Mouse (Mus musculus): ENCODE measurements at regions not wholly inside any gene's neighbourhood (a gene's known extent, or its start where the extent isn't known, plus 50 kb on each side); places are given as distances from the start of the nearest gene placed in this dataset.

DNA sequence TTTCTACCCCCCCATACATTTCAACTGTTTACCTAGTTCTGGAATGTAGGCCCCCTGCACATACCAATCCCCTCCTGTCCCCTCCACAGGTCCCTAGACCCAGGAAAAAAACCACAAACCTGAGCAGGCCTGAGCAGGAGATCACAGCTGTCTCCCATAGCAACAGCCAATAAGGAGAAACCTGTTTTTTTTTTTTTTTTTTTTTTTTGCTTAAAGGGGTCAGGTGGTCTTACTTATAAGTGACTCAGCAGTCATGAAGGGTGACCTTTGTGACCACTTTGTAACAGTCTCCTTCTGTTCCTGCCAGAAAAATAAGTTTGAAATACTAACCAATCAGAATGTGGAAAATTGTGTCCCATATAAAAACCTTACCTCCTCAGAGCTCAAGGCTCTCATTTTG lies 299.9 kb upstream of the Camk1g start:
- TF ChIP-seq CTCF (IDR thresholded peaks at IDR 0.05; ENCODE audit: borderline replicate concordance, extremely low read depth, insufficient read depth, insufficient read length) (no peak), POLR2A (IDR thresholded peaks at IDR 0.05; ENCODE audit: borderline replicate concordance, extremely low read depth, insufficient read depth, insufficient read length, poor library complexity, severe bottlenecking) (no peak)
